8 mouse cellular contexts compared by ENCODE assay signal in genomic region chr17:24689251-24690081, GRCm38 (mm10). TPM values are rescaled to one million over a fixed set of nuclear protein-coding genes. Genes with fewer than 3 reads are reported as not detected.
A peak's percentile ranks its signal among the peaks of the same experiment; 100 is the strongest.
DNase-seq lines count a peak whose midpoint lies in the region; ATAC-seq and TF ChIP-seq lines count a peak whose summit lies in the region.

TSS of gene Syngr3 (minus strand) at chr17:24689955.

- peak; percentile 72 for ATAC-seq in hindbrain, embryonic 13.5 days (ENCODE audit: low FRiP score)
- no peak for ATAC-seq in liver, embryonic 15.5 days (ENCODE audit: insufficient read depth)
- ATAC-seq in stomach, embryonic 16.5 days (ENCODE audit: insufficient read depth, low FRiP score) = no peak

- no peaks in the 10 kb centered on the region for H3K9me3 ChIP-seq in hindbrain, embryonic 13.5 days
- H3K9me3 ChIP-seq in liver, embryonic 15.5 days (replicated peaks) = no peaks in the 10 kb centered on the region
- H3K9me3 ChIP-seq in stomach, embryonic 16.5 days (replicated peaks; ENCODE audit: control insufficient read depth, low read length) = no peaks in the 10 kb centered on the region

- peak within 1 kb of the TSS; percentile 40; the same call in 1 of the 2 replicates for H3K4me3 ChIP-seq in spleen, adult 2 months (ENCODE audit: extremely low read depth, insufficient read depth, insufficient read length)
- peak within 1 kb of the TSS; percentile 79 for H3K4me3 ChIP-seq in hindbrain, embryonic 13.5 days
- H3K4me3 ChIP-seq in liver, embryonic 15.5 days (replicated peaks) = peak within 1 kb of the TSS; percentile 37
- peak within 1 kb of the TSS; percentile 54 for H3K4me3 ChIP-seq in stomach, embryonic 16.5 days (replicated peaks; ENCODE audit: low read length)

- H3K27me3 ChIP-seq in spleen, adult 2 months (ENCODE audit: control insufficient read depth, insufficient read depth, low read length) = peaks cover 16% of the 10 kb centered on the region
- H3K27me3 ChIP-seq in hindbrain, embryonic 13.5 days = peaks cover 37% of the 10 kb centered on the region
- peaks cover 59% of the 10 kb centered on the region for H3K27me3 ChIP-seq in liver, embryonic 15.5 days
- H3K27me3 ChIP-seq in stomach, embryonic 16.5 days (ENCODE audit: control insufficient read depth, insufficient read depth, low read length) = peaks cover 44% of the 10 kb centered on the region

- 4% methylated on average over 53 of the region's 55 CpGs for WGBS in spleen, adult 2 months
- 1% methylated on average over 54 of the region's 55 CpGs for WGBS in hindbrain, embryonic 13.5 days
- 2% methylated on average over 55 of the region's 55 CpGs for WGBS in liver, embryonic 15.5 days (ENCODE audit: insufficient replicate concordance)
- 2% methylated on average over 51 of the region's 55 CpGs for WGBS in stomach, embryonic 16.5 days

- TF ChIP-seq CTCF in spleen, adult 2 months (IDR thresholded peaks at IDR 0.05; ENCODE audit: extremely low read depth, insufficient read depth, insufficient read length, insufficient replicate concordance) = no peak

- no peak for TF ChIP-seq POLR2A in spleen, adult 2 months (IDR thresholded peaks at IDR 0.05; ENCODE audit: low read depth, low read length)

- no peaks in the 10 kb centered on the region for H3K36me3 ChIP-seq in spleen, adult 2 months (ENCODE audit: control insufficient read depth, insufficient read depth, low read length)
- peaks cover 22% of the 10 kb centered on the region for H3K36me3 ChIP-seq in hindbrain, embryonic 13.5 days
- peaks cover 16% of the 10 kb centered on the region for H3K36me3 ChIP-seq in liver, embryonic 15.5 days (replicated peaks)
- no peaks in the 10 kb centered on the region for H3K36me3 ChIP-seq in stomach, embryonic 16.5 days (ENCODE audit: control insufficient read depth, insufficient read depth, low read length)

- H3K27ac ChIP-seq in spleen, adult 2 months (ENCODE audit: insufficient read depth, low read length) = no peak within 1 kb of the TSS
- H3K27ac ChIP-seq in hindbrain, embryonic 13.5 days = peak within 1 kb of the TSS; percentile 94
- H3K27ac ChIP-seq in liver, embryonic 15.5 days (replicated peaks) = no peak within 1 kb of the TSS
- H3K27ac ChIP-seq in stomach, embryonic 16.5 days (ENCODE audit: low read length) = no peak within 1 kb of the TSS

- peaks cover 17% of the 10 kb centered on the region for H3K4me1 ChIP-seq in spleen, adult 2 months (ENCODE audit: control insufficient read depth, insufficient read depth, insufficient read length)
- peaks cover 40% of the 10 kb centered on the region for H3K4me1 ChIP-seq in hindbrain, embryonic 13.5 days (replicated peaks)
- peaks cover 31% of the 10 kb centered on the region for H3K4me1 ChIP-seq in liver, embryonic 15.5 days (replicated peaks)
- peaks cover 12% of the 10 kb centered on the region for H3K4me1 ChIP-seq in stomach, embryonic 16.5 days (ENCODE audit: control insufficient read depth, insufficient read depth, low read length)

- H3K9ac ChIP-seq in hindbrain, embryonic 13.5 days = peak within 1 kb of the TSS; percentile 94
- H3K9ac ChIP-seq in liver, embryonic 15.5 days = no peak within 1 kb of the TSS
- peak within 1 kb of the TSS; percentile 61 for H3K9ac ChIP-seq in stomach, embryonic 16.5 days (ENCODE audit: low read length)

- DNase-seq in embryo, embryonic 10.5 days (ENCODE audit: low spot score) = peak; percentile 35
- no peak for DNase-seq in embryo, embryonic 9.5 days (ENCODE audit: extremely low spot score)
- DNase-seq in spleen, adult 2 months (ENCODE audit: low read depth in 1 of 2, low spot score in 2 of 2) = no peak
- no peak for DNase-seq in spleen, adult 18-20 months
- no peak for DNase-seq in urinary bladder, adult 18-20 months (ENCODE audit: low spot score in 2 of 2)

- H3K4me2 ChIP-seq in hindbrain, embryonic 13.5 days = peak within 1 kb of the TSS; percentile 72
- peak within 1 kb of the TSS; percentile 54 for H3K4me2 ChIP-seq in liver, embryonic 15.5 days
- H3K4me2 ChIP-seq in stomach, embryonic 16.5 days (ENCODE audit: low read depth, low read length) = peak within 1 kb of the TSS; percentile 79

RNA-seq across cellular contexts. Expression of gene Syngr3, which starts in this region (rescaled TPM):
- polyA plus RNA-seq in spleen, adult 2 months (2012; rRNA removed) = 0.20 and 0.23 TPM in 2 replicates
- polyA plus RNA-seq in hindbrain, embryonic 13.5 days (2015; fragmentation: Nextera tagmentation; extraction: Ambion mirVana) = 114 and 115 TPM in 2 replicates
- 0.07 and 0.16 TPM in 2 replicates for polyA plus RNA-seq in liver, embryonic 15.5 days (2015; fragmentation: Nextera tagmentation; extraction: Ambion mirVana)
- polyA plus RNA-seq in stomach, embryonic 16.5 days (2015; fragmentation: Nextera tagmentation; extraction: Ambion mirVana) = 6.1 and 6.2 TPM in 2 replicates

Comparison
In these comparisons a context has a peak if more than half of its experiments do, and no peak if none do; other contexts are left out.
1. RNA of gene Syngr3 (polyA plus RNA-seq): 114 to 115 TPM in hindbrain, embryonic 13.5 days; 6.1 to 6.2 TPM in stomach, embryonic 16.5 days, 0.20 to 0.23 TPM in spleen, adult 2 months and 0.07 to 0.16 TPM in liver, embryonic 15.5 days; every median in the first group is over 10 times any median in the second.
2. Peak in every context shown above with its lines, with median percentiles within 50 percentile points of each other: H3K4me3 ChIP-seq and H3K4me2 ChIP-seq.